Mouse (Mus musculus) midbrain, embryonic 16.5 days (tissue): Measurements from ENCODE around the gene Diexf. TPM values are rescaled to one million over a fixed set of nuclear protein-coding genes. Genes with fewer than 3 reads are reported as not detected.
A peak's percentile ranks its signal among the peaks of the same experiment; 100 is the strongest.

Experiments used
- ATAC-seq: fragments of 200-750 bp; cut with Nextera tagmentation; 2 replicates; pipeline ENCODE4 v1.8.0; 2017; ENCODE audit warnings: moderate TSS enrichment
- H3K27ac ChIP-seq: fragments of 300-500 bp; sonication (generic); 2 replicates; pipeline ENCODE4 v1.5.1; 2014; ENCODE audit warnings: mild to moderate bottlenecking, low read length, mixed read lengths
- H3K27me3 ChIP-seq: fragments of 300-500 bp; sonication (generic); 2 replicates; pipeline ENCODE4 v1.6.1; 2014; ENCODE audit warnings: low read depth, low read length, mixed read lengths; ENCODE audit not compliant: control insufficient read depth, insufficient read depth
- H3K36me3 ChIP-seq: fragments of 300-500 bp; sonication (generic); 2 replicates; pipeline ENCODE4 v1.6.1; 2014; ENCODE audit warnings: mild to moderate bottlenecking, low read length, moderate library complexity, mixed read lengths; ENCODE audit not compliant: control insufficient read depth, insufficient read depth
- H3K4me1 ChIP-seq: fragments of 300-500 bp; sonication (generic); 2 replicates; pipeline ENCODE4 v1.6.1; 2014; ENCODE audit warnings: mild to moderate bottlenecking, low read length, mixed read lengths; ENCODE audit not compliant: control insufficient read depth, insufficient read depth
- H3K4me2 ChIP-seq: fragments of 300-500 bp; sonication (generic); 2 replicates; pipeline ENCODE4 v1.6.1; 2014; ENCODE audit warnings: mild to moderate bottlenecking, low read length, mixed read lengths
- H3K4me3 ChIP-seq: fragments of 300-500 bp; sonication (generic); 2 replicates; pipeline ENCODE4 v1.5.1; 2014; ENCODE audit warnings: low read depth, mild to moderate bottlenecking, low read length, moderate library complexity, mixed read lengths
- H3K9ac ChIP-seq: fragments of 300-500 bp; sonication (generic); 2 replicates; pipeline ENCODE4 v1.6.1; 2014; ENCODE audit warnings: low read depth, low read length, mixed read lengths
- H3K9me3 ChIP-seq: fragments of 300-500 bp; sonication (generic); replicated peaks from 2 replicates; pipeline ENCODE4 v1.6.1; 2014; ENCODE audit warnings: mild to moderate bottlenecking, low read length, mixed read lengths; ENCODE audit not compliant: control insufficient read depth, poor library complexity, severe bottlenecking
- WGBS: fragments of 180-500 bp; shearing (Covaris S2); extraction: QIAGEN DNeasy Blood & Tissue Kit; methylation state at CpG from one replicate; pipeline ENCODE4 v1.1.7; 2014; 5-methylcytosine and 5-hydroxymethylcytosine counted together
- polyA plus RNA-seq: library from polyadenylated mRNA; unstranded; fragments of >200 nt; fragmentation: Nextera tagmentation; extraction: Ambion mirVana; gene quantifications from 2 replicates; pipeline ENCODE4 v1.2.1, GENCODE M21; 2015

Gene Diexf
- polyA plus RNA-seq, 1 experiment from 2014 or later, result 8.9 TPM

DNA sequence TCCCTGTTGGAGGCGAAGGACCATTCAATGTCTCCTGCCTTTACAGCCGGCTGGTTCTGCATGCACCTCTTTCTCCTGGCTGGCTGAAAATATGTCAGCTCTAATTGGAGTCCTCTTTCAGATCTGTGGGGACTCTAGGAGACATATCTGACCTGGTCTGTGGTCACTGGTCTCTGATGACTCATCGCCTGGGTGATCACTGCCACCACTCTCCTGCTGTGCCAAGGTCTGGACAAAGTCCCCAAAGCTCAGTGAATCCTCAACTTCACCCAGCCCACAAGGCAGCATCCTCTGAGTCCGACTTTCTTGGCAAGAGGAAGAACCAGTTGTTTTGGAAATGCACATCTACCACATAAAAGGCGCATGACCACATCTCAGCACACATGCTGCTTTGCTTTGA, 27.5 kb downstream of the Diexf start:
- no peak overlapping the region for H3K4me2 ChIP-seq
- H3K9ac ChIP-seq, result no peak overlapping the region
- H3K9me3 ChIP-seq, result no peaks in the 10 kb centered on the region
- H3K4me1 ChIP-seq, result no peaks in the 10 kb centered on the region
- no peak for ATAC-seq
- H3K4me3 ChIP-seq, result no peak overlapping the region
- H3K27me3 ChIP-seq, result no peaks in the 10 kb centered on the region
- peaks cover 6% of the 10 kb centered on the region for H3K36me3 ChIP-seq
- 89% methylated on average over 5 of the region's 5 CpGs for WGBS
- H3K27ac ChIP-seq, result no peak overlapping the region

DNA sequence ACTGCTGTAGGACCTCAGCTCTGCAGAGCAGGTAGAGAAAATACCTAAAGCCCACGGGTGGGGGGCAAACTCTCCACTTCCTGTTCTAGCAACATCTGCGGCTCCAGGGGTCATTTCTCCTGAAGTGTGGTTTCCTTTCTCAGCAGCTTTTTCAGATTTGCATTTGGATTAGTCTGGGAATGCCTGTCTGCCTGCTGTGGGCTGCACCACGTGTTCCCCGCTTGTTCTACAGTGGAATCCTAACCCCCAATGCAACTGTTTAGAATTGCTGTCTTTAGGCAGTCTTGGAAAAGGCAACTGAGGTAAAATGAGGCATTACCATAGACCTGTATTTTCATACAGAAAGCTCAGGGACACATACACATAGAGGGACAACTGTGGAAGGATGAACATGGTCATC, 28.0 kb downstream of the Diexf start:
- H3K27ac ChIP-seq, result no peak overlapping the region
- no peak overlapping the region for H3K4me3 ChIP-seq
- H3K36me3 ChIP-seq, result peaks cover 4% of the 10 kb centered on the region
- no peaks in the 10 kb centered on the region for H3K4me1 ChIP-seq
- no peak for ATAC-seq
- no peaks in the 10 kb centered on the region for H3K9me3 ChIP-seq
- no peak overlapping the region for H3K9ac ChIP-seq
- no peaks in the 10 kb centered on the region for H3K27me3 ChIP-seq
- H3K4me2 ChIP-seq, result no peak overlapping the region
- 38% methylated on average over 4 of the region's 4 CpGs for WGBS

DNA sequence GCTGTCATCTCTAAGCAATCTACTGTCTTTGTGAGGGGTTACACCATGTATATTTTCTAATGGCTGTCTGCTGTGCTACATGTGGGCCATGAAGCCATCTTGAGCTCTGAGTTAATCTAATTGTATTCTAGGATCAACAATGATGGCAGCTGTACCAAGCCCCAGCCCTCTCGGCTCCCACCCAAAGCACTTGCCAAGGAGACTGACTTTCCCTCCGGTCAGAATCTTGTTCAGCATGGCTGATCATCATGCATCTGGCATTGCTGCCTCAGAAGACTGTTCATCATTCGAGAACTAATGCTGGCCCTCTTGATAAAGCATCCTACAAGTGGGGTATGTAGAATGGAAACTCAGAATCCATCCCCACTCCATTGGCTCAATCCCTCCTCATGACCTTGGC, 31.1 kb downstream of the Diexf start:
- H3K4me2 ChIP-seq, result no peak overlapping the region
- no peak overlapping the region for H3K4me3 ChIP-seq
- no peak overlapping the region for H3K27ac ChIP-seq
- H3K27me3 ChIP-seq, result no peaks in the 10 kb centered on the region
- H3K4me1 ChIP-seq, result no peaks in the 10 kb centered on the region
- H3K36me3 ChIP-seq, result no peaks in the 10 kb centered on the region; the same call in 1 of the 2 replicates
- H3K9ac ChIP-seq, result no peak overlapping the region
- WGBS, result 87% methylated on average over 3 of the region's 3 CpGs
- H3K9me3 ChIP-seq, result no peaks in the 10 kb centered on the region
- ATAC-seq, result no peak

DNA sequence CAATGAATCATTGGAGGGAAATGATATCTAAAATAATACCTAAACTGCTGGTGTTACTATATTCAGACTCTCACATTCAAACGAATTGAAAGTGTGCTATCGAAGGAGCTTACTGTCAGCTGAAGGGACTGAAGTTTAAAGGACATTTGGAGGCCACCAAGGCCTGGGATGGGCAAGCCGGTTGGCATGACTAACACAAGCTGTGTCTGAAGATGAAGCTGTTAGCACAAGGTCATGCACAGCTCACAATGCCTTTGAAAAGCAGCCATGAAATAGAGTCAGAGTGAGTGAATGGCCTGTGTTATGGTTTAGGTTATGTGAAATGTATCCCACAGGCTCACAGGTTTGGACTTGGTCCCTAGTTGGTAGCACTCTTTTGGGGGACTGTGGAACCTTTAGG, 36.5 kb downstream of the Diexf start:
- WGBS, result 87% methylated on average over 3 of the region's 3 CpGs
- no peak overlapping the region for H3K4me3 ChIP-seq
- no peak overlapping the region for H3K4me2 ChIP-seq
- no peak overlapping the region for H3K27ac ChIP-seq
- ATAC-seq, result no peak
- peaks cover 8% of the 10 kb centered on the region; the same call in 1 of the 2 replicates for H3K4me1 ChIP-seq
- no peaks in the 10 kb centered on the region for H3K27me3 ChIP-seq
- H3K9ac ChIP-seq, result no peak overlapping the region
- no peaks in the 10 kb centered on the region for H3K36me3 ChIP-seq
- H3K9me3 ChIP-seq, result no peaks in the 10 kb centered on the region

DNA sequence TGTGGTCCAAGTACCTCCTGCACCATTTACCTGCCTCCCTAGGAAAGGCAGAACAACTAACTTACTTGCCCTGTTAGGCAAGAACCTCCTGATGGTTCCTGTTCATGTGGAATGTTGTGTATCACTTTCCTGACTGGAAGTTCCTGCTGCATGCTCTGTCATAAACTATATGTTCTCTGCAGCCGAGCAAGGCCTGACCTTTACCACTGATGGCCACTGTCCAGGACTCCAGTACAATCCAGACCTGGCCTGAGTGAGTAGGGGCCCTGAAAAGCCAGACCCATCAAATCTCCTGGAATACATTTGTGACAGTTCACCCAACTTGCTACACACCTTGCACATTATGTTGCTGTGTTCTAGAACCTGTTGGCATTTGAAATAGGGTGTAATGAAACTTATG, 37.3 kb downstream of the Diexf start:
- Histone ChIP-seq H3K4me2 (no peak overlapping the region), H3K9me3 (no peaks in the 10 kb centered on the region), H3K4me1 (peaks cover 8% of the 10 kb centered on the region; the same call in 1 of the 2 replicates), H3K9ac (no peak overlapping the region), H3K36me3 (no peaks in the 10 kb centered on the region), H3K27me3 (no peaks in the 10 kb centered on the region), H3K4me3 (no peak overlapping the region), H3K27ac (no peak overlapping the region)
- ATAC-seq, result no peak
- 90% methylated on average over 1 of the region's 1 CpGs for WGBS

DNA sequence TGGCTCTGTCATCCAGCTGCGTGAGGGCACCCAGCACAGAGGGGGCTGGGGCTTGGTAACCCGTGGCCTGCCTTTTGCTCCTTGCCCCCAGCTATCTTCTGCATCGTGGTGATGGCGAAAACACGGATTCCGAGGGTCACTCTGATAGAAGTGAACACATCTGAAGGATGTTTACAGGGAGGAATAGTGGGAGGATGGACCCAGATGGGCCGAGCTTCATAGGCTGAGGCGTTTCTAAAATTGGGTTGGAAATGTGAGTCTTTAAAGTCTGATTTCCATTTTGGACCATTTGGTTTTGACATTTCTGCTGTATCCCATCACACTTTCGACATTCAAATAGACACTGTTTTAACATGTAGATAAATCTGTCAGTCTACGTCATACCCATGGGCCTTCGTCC, 39.2 kb downstream of the Diexf start:
- H3K27ac ChIP-seq, result peak overlapping the region; percentile 53
- H3K9me3 ChIP-seq, result no peaks in the 10 kb centered on the region
- WGBS, result 85% methylated on average over 11 of the region's 11 CpGs
- H3K9ac ChIP-seq, result 0 out of 2 replicates have a peak overlapping the region, but pooled peaks have one; percentile 30
- no peaks in the 10 kb centered on the region for H3K36me3 ChIP-seq
- no peak overlapping the region for H3K4me2 ChIP-seq
- H3K4me3 ChIP-seq, result no peak overlapping the region
- no peaks in the 10 kb centered on the region for H3K27me3 ChIP-seq
- ATAC-seq, result no peak
- peaks cover 11% of the 10 kb centered on the region; the same call in 1 of the 2 replicates for H3K4me1 ChIP-seq

DNA sequence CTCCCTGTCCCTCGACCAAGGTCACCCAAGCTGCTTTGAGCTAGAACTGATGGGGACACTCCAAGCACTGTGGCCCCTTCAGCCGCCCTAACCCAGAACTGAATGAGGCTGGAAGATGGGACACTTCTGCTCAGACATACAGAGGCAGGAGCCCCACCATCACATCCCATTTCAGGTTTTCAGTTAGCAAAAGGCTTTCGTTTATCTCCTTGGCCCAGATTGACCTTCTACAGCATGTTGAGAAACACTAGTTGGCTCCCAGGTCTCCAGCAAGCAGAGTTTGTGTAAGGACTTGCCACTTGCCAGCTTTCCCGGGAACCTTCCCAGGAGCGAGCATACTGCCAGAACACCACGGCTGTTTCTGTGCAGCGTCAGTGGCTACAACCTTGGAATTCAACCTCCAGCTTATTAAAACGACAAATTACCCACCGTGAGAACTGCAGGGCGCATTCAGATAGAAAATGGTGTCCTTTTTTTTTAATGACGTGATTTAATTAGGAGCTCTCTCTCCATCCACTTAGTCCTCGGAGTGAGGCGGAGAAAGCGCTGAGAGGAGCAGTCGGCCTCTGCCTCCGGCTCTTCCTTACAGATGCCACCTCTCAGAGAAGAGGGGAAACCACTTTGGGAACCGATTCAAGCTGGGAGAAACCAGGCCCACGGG, 39.7 kb downstream of the Diexf start:
- Histone ChIP-seq H3K36me3 (no peaks in the 10 kb centered on the region), H3K27ac (peak overlapping the region; percentile 53), H3K9ac (0 out of 2 replicates have a peak overlapping the region, but pooled peaks have one; percentile 30), H3K4me1 (peaks cover 11% of the 10 kb centered on the region; the same call in 1 of the 2 replicates), H3K27me3 (no peaks in the 10 kb centered on the region), H3K4me3 (no peak overlapping the region), H3K4me2 (no peak overlapping the region), H3K9me3 (no peaks in the 10 kb centered on the region)
- ATAC-seq, result peak; percentile 51; the same call in 1 of the 2 replicates
- WGBS, result 56% methylated on average over 18 of the region's 18 CpGs

DNA sequence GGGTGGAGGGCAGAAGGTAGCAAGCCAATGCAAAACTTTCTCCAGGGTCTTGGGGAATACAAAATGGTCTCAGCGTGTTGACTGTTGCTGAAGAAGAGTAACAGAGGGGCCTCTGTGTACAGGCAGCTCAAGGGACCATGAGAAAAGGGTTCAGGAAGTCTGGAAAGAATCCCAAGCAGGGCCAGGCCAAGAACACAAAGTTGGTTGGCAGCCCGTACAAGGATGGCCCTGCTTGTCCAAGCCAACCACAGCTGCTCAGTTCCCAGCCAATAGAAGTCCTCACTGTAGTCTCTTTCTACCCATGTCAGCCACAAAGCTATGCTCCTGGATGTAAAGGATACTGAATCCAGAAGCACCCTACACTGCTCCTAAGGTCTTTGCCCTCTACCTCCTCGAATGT, 40.4 kb downstream of the Diexf start:
- no peak overlapping the region for H3K4me2 ChIP-seq
- 80% methylated on average over 3 of the region's 3 CpGs for WGBS
- peaks cover 11% of the 10 kb centered on the region; the same call in 1 of the 2 replicates for H3K4me1 ChIP-seq
- H3K36me3 ChIP-seq, result no peaks in the 10 kb centered on the region
- H3K9me3 ChIP-seq, result no peaks in the 10 kb centered on the region
- no peak for ATAC-seq
- H3K9ac ChIP-seq, result no peak overlapping the region
- no peak overlapping the region for H3K4me3 ChIP-seq
- no peak overlapping the region for H3K27ac ChIP-seq
- H3K27me3 ChIP-seq, result no peaks in the 10 kb centered on the region

DNA sequence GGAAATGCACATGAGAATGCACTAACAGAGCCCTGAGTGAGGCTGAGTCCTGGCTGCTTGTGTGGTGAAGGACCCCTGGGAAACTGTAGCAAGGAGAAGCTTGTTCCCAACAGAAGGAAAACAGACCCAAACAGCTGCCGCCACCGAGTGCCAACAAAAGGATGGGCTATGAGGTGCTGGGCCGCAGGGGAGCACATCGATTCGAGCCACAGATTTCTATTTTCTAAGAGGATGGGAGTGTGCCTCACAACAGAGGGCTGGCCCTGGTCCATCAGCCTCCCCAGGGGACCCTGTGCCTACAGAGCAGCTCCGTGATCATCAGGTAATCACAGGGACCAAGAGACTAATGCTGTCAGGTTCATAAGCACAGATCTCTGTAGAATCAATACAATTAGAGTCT, 40.9 kb downstream of the Diexf start:
- WGBS, result 76% methylated on average over 6 of the region's 6 CpGs

More for the DNA sequence above, 40.9 kb downstream of the Diexf start:
- Histone ChIP-seq H3K9me3 (no peaks in the 10 kb centered on the region), H3K9ac (no peak overlapping the region), H3K27me3 (no peaks in the 10 kb centered on the region), H3K4me2 (no peak overlapping the region), H3K36me3 (no peaks in the 10 kb centered on the region), H3K4me3 (no peak overlapping the region), H3K27ac (no peak overlapping the region), H3K4me1 (peaks cover 11% of the 10 kb centered on the region; the same call in 1 of the 2 replicates)
- no peak for ATAC-seq
